Mouse (Mus musculus): ENCODE measurements at regions not wholly inside any gene's neighbourhood (a gene's known extent, or its start where the extent isn't known, plus 50 kb on each side); places are given as distances from the start of the nearest gene placed in this dataset.

DNA sequence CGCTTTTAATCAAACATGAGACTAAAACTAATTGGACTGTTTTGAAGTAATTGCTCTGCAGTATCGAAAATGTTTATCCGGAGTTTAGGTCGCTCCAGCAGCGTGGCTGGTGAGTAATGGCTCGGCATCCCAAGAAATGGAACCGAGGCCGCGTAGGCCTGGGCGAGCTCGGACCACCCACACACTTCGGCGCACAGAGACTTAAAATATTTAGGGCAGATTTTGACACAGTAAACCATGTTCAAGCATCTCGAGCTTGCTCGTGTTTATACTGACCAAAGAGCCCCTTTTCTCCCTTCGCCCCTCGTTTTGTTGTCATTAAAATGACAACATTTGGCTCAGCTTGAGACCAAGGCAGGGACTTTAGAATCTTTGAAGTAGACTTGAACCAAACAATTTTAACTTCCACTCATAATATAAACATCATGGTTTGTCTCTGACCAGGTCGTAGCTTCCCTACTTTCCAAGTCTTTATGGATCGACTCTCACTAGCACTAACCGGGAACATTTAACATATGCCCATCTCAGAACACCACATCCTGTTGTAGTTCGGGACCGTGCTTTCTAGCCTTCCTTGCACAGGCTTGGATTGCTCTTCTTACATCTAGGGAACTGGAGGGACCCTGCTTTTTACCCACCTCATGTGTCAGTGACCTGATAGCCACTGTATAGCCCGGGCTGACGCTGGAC lies 223.0 kb upstream of the Map3k1 start:
- H3K4me1 ChIP-seq (ENCODE audit: control insufficient read depth, insufficient read depth, low read length) = no peaks in the 10 kb centered on the region
- DNase-seq (ENCODE audit: low spot score) = no peak
- H3K27ac ChIP-seq (ENCODE audit: low read depth, low read length) = no peak overlapping the region
- H3K4me2 ChIP-seq (ENCODE audit: low read depth) = no peak overlapping the region
- WGBS = 92% methylated on average over 24 of the region's 24 CpGs
- no peak overlapping the region for H3K4me3 ChIP-seq (ENCODE audit: low read depth, low read length)
- H3K36me3 ChIP-seq (ENCODE audit: control insufficient read depth, insufficient read depth, low read length) = no peaks in the 10 kb centered on the region
- H3K9me3 ChIP-seq (ENCODE audit: control insufficient read depth, low read length) = no peaks in the 10 kb centered on the region
- no peaks in the 10 kb centered on the region for H3K27me3 ChIP-seq (ENCODE audit: control insufficient read depth, insufficient read depth, low read length)
- no peak for ATAC-seq (ENCODE audit: insufficient read depth, low FRiP score, low TSS enrichment)
- no peak overlapping the region for H3K9ac ChIP-seq (ENCODE audit: low read length)

DNA sequence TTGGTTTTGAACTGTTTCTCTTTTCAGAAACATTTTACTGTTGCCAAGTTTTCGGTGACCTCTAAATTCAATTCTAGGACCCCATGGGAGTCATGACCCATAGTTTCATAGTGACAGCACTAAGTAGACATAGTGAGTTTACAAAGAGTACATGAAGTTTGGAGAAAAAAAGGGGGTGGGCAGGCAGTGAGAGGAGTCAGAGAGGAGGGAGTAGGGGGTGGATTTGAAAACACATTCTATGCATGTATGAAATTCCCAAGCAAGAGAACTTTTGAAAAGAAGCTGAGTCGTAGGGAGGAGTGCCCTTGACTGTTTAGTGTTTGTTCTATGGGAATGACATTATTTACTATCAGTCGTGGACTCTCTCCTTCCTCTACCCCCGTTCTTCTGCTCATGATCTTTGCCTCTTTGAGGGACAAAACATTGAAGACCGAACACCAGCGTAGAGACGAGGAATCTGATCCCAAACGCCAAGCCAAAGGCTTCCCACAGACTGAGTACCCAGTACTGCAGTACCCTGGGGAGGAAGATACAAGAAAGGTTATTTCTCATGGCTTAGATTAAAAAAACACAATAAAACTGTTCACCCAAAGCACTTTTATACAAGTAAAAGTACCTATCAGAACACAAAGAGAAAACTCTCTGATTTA lies 229.1 kb upstream of the Map3k1 start:
- Histone ChIP-seq H3K36me3 (ENCODE audit: control insufficient read depth, insufficient read depth, low read length) (no peaks in the 10 kb centered on the region), H3K9me3 (ENCODE audit: control insufficient read depth, low read length) (no peaks in the 10 kb centered on the region), H3K4me1 (ENCODE audit: control insufficient read depth, insufficient read depth, low read length) (no peaks in the 10 kb centered on the region), H3K27me3 (ENCODE audit: control insufficient read depth, insufficient read depth, low read length) (no peaks in the 10 kb centered on the region), H3K4me3 (ENCODE audit: low read depth, low read length) (no peak overlapping the region), H3K4me2 (ENCODE audit: low read depth) (no peak overlapping the region), H3K9ac (ENCODE audit: low read length) (no peak overlapping the region), H3K27ac (ENCODE audit: low read depth, low read length) (no peak overlapping the region)
- WGBS = 85% methylated on average over 8 of the region's 8 CpGs
- ATAC-seq (ENCODE audit: insufficient read depth, low FRiP score, low TSS enrichment) (no peak), DNase-seq (ENCODE audit: low spot score) (no peak)

DNA sequence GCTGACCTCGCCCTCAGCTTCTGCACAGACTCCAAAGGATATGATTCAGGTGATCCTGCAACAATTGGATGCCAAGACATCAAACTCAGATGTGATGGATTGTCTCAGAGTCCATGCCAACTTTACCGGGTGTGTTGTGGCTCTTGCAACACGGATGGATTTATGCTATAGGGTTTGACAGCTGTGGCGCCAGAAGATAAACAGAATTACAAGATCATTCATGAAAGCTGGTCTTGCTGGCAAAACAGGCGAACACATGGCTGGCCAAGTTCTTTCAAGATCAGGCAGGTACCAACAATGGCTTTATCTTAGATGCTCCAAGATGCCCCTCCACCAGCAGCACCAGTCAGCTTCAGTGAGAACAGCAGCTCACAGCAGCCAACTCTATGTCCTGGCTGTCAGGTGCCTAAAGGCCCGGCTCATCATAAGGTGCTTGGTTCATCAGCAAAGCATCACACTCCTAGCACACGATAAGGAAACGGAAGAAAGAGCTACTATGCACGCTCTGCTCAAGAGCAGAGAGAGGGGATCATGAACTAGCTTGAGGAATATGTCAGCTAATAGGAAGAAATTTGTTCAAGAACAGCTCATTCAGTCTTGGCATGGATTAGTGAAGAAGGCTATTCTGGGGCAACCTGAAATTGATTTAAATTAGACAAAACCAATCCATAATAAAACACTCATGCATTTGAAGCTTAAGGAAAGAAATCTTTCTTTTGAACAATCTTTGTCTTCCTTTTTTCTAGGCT lies 229.9 kb upstream of the Map3k1 start:
- Histone ChIP-seq H3K4me2 (ENCODE audit: low read depth) (no peak overlapping the region), H3K27ac (ENCODE audit: low read depth, low read length) (no peak overlapping the region), H3K27me3 (ENCODE audit: control insufficient read depth, insufficient read depth, low read length) (no peaks in the 10 kb centered on the region), H3K36me3 (ENCODE audit: control insufficient read depth, insufficient read depth, low read length) (no peaks in the 10 kb centered on the region), H3K4me3 (ENCODE audit: low read depth, low read length) (no peak overlapping the region), H3K9me3 (ENCODE audit: control insufficient read depth, low read length) (no peaks in the 10 kb centered on the region), H3K4me1 (ENCODE audit: control insufficient read depth, insufficient read depth, low read length) (no peaks in the 10 kb centered on the region), H3K9ac (ENCODE audit: low read length) (no peak overlapping the region)
- 88% methylated on average over 9 of the region's 9 CpGs for WGBS
- ATAC-seq (ENCODE audit: insufficient read depth, low FRiP score, low TSS enrichment) (no peak), DNase-seq (ENCODE audit: low spot score) (no peak)

DNA sequence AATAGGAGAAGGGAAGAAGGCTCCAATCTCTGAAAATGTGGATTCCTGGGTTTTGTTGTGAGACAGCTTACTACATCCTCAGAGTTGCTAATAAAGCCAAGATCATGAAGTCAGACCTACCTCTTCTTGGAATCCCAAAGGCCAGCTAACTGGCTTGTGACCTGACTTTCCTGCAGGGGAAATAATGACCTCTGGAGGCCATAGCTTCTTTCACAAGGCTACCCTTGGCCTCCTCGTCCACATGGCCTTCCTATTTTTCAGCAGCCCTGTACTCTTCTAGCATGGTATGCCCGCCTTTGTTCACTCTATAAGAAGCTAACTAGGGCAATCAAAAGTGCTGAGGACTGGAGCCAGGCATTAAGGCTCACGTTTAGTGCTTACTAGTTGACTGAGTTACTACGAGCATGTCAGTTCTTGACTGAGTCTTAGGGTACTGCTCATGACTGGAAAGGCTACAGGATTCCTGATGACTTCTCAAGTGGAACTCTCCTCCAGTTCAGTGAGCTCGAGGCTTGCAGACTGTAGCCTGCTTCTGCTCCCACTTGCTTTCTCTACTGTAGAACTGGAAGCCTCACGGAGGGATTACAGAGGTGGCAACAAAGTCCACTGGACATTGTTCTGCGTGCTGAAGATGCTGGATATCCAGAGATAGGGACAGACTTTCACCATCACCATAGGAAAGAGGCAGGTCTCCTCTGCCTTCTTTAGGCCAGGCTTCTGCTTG lies 230.8 kb upstream of the Map3k1 start:
- Histone ChIP-seq H3K36me3 (ENCODE audit: control insufficient read depth, insufficient read depth, low read length) (no peaks in the 10 kb centered on the region), H3K4me1 (ENCODE audit: control insufficient read depth, insufficient read depth, low read length) (no peaks in the 10 kb centered on the region), H3K9ac (ENCODE audit: low read length) (no peak overlapping the region), H3K4me2 (ENCODE audit: low read depth) (no peak overlapping the region), H3K27me3 (ENCODE audit: control insufficient read depth, insufficient read depth, low read length) (no peaks in the 10 kb centered on the region), H3K27ac (ENCODE audit: low read depth, low read length) (no peak overlapping the region), H3K4me3 (ENCODE audit: low read depth, low read length) (no peak overlapping the region), H3K9me3 (ENCODE audit: control insufficient read depth, low read length) (no peaks in the 10 kb centered on the region)
- DNase-seq (ENCODE audit: low spot score) (no peak), ATAC-seq (ENCODE audit: insufficient read depth, low FRiP score, low TSS enrichment) (no peak)
- 81% methylated on average over 7 of the region's 7 CpGs for WGBS

DNA sequence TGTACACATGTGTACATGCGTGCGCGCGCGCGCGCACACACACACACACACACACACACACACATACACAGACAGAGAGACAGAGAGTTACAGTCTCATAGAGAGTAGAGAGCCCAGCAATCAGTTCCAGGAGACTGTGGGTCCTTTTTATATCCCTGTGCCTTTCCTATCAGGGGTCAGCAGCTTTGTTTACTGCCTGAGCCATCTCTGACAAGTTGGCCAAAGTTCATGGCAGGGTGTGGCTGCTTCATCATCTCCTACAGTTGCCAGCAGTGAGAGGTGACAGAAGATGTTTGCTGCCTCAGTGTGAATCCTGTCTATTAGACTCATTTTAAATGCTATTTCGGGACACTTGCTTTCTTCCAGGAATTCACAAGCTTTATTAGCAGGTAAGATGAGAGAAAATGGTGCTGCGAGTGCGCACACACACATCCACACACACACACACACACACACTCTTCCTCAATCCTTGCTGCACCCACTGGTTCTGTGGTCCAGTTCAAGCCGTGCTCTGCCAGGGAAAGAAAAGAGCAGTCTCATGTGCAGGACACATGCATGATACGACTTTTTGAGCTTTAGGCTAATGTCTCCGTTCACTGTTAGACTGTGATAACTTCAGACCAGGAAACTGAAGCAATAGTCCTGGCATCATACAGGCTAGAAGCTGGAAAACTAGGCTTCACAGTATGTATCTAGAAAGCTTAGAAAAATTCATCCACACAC lies 234.9 kb upstream of the Map3k1 start:
- no peaks in the 10 kb centered on the region for H3K4me1 ChIP-seq (ENCODE audit: control insufficient read depth, insufficient read depth, low read length)
- H3K9me3 ChIP-seq (ENCODE audit: control insufficient read depth, low read length) = no peaks in the 10 kb centered on the region
- H3K27me3 ChIP-seq (ENCODE audit: control insufficient read depth, insufficient read depth, low read length) = no peaks in the 10 kb centered on the region
- DNase-seq (ENCODE audit: low spot score) = no peak
- ATAC-seq (ENCODE audit: insufficient read depth, low FRiP score, low TSS enrichment) = no peak
- no peak overlapping the region for H3K9ac ChIP-seq (ENCODE audit: low read length)
- 96% methylated on average over 13 of the region's 13 CpGs for WGBS
- no peak overlapping the region for H3K4me3 ChIP-seq (ENCODE audit: low read depth, low read length)
- H3K27ac ChIP-seq (ENCODE audit: low read depth, low read length) = no peak overlapping the region
- H3K4me2 ChIP-seq (ENCODE audit: low read depth) = no peak overlapping the region
- H3K36me3 ChIP-seq (ENCODE audit: control insufficient read depth, insufficient read depth, low read length) = no peaks in the 10 kb centered on the region

DNA sequence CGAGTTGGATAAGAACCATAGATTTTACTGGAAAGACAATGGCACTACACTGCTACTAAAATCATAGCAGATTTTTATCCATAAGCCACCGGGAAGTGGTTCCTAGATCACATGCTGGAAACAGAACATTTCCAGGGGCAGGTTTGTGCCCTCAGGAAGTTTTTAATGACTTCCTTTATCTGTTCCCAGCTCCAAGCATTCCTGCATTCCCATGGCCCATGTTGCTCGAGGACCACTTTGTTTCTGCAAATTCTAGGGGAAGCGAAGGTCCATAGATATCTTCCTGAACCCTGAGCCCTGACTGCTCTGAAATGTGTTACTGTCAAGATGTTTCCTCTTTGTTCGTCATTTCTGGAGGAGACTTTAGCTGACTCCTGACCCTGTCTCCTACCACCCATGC lies 235.6 kb upstream of the Map3k1 start:
- Histone ChIP-seq H3K4me3 (ENCODE audit: low read depth, low read length) (no peak overlapping the region), H3K9me3 (ENCODE audit: control insufficient read depth, low read length) (no peaks in the 10 kb centered on the region), H3K27me3 (ENCODE audit: control insufficient read depth, insufficient read depth, low read length) (no peaks in the 10 kb centered on the region), H3K4me1 (ENCODE audit: control insufficient read depth, insufficient read depth, low read length) (no peaks in the 10 kb centered on the region), H3K27ac (ENCODE audit: low read depth, low read length) (no peak overlapping the region), H3K4me2 (ENCODE audit: low read depth) (no peak overlapping the region), H3K36me3 (ENCODE audit: control insufficient read depth, insufficient read depth, low read length) (no peaks in the 10 kb centered on the region), H3K9ac (ENCODE audit: low read length) (no peak overlapping the region)
- ATAC-seq (ENCODE audit: insufficient read depth, low FRiP score, low TSS enrichment) (no peak), DNase-seq (ENCODE audit: low spot score) (no peak)
- 79% methylated on average over 5 of the region's 5 CpGs for WGBS

DNA sequence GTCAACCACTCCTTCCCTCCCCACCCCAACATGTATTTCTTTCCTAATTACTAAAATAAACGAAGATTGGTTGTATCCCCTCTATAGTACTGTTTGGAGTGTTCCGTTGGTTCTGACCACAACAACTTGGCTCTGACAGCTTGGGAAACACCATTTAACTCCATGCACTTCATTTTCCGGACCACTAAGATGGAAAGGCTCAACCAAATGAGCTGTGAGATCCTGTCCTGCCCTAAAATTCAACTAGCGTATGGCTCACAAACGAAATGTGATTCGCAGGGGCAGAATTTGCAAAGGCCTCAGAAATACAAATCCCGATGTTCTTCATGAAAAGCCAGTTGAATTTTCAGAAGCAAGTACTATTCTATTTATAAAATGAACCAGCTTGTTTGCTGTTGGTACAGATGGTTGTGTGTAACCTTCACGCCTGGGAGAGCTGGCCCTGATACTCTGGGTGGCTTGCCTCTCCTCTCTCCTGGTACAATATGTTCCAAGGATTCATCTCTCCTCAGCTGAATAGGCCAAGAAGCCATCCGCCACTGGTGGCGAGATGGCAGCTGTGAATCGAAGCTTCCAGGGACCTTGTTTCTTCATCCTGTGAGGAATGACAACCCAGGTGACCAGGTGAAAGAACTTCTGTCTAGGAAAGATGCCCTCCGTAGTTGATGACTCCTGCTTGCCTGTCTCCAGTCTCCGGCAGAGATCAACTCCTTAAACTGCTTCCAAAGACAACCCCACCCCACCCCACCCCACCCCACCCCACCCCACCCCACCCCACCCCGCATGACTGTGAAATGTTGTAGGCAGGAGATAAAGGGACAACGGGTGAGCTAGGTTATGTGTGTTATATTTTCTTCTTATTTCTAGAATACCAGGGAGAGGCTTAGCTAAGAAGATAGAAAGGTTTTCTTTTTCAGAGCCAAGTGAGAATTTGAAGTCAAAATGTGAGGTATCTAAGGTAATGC lies 237.7 kb upstream of the Map3k1 start:
- DNase-seq (ENCODE audit: low spot score) (no peak), ATAC-seq (ENCODE audit: insufficient read depth, low FRiP score, low TSS enrichment) (no peak)
- no peaks in the 10 kb centered on the region for H3K27me3 ChIP-seq (ENCODE audit: control insufficient read depth, insufficient read depth, low read length)
- H3K9ac ChIP-seq (ENCODE audit: low read length) = no peak overlapping the region
- H3K9me3 ChIP-seq (ENCODE audit: control insufficient read depth, low read length) = no peaks in the 10 kb centered on the region
- no peak overlapping the region for H3K27ac ChIP-seq (ENCODE audit: low read depth, low read length)
- 91% methylated on average over 15 of the region's 15 CpGs for WGBS
- H3K4me2 ChIP-seq (ENCODE audit: low read depth) = no peak overlapping the region
- H3K4me3 ChIP-seq (ENCODE audit: low read depth, low read length) = no peak overlapping the region
- no peaks in the 10 kb centered on the region for H3K36me3 ChIP-seq (ENCODE audit: control insufficient read depth, insufficient read depth, low read length)
- no peaks in the 10 kb centered on the region for H3K4me1 ChIP-seq (ENCODE audit: control insufficient read depth, insufficient read depth, low read length)

Data from neural tube, embryonic 11.5 days (tissue).